Mouse (Mus musculus): ENCODE measurements around the gene Bbc3.

DNA sequence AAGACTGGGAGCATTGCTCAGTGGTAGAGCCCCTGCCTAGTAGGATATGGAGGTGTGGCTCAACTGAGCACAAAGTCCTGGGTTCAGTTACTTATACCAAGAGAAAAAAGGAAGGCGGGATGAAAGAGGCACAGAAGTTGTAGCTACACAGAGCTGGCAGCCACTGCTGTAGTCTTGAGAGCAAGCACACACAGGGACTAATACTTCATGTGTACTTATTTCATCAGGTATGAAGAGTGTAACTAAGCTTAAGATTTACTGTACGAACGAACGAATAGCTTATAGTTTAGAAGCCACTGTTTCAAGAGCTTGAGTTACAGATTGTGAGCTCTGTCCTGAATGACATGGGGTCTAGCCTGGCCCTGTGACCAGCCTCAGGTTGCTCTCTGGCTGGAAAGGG is 11.0 kb downstream of the Bbc3 start:
- no peak for TF ChIP-seq POLR2A (IDR thresholded peaks at IDR 0.05; ENCODE audit: insufficient read length, low read depth)
- TF ChIP-seq E2F4 (IDR thresholded peaks at IDR 0.05; ENCODE audit: insufficient read depth), result no peak
- no peak for TF ChIP-seq USF1 (IDR thresholded peaks at IDR 0.05; ENCODE audit: low read depth)
- no peak for TF ChIP-seq MAX (IDR thresholded peaks at IDR 0.05; ENCODE audit: low read depth)
- TF ChIP-seq MYOG (IDR thresholded peaks at IDR 0.05; ENCODE audit: control insufficient read depth in 1 of 3, insufficient read depth in 1 of 3, insufficient read length in 2 of 3, low read depth in 2 of 3), result no peak
- TF ChIP-seq MYOD1 (IDR thresholded peaks at IDR 0.05; ENCODE audit: control insufficient read depth in 1 of 3, insufficient read length in 2 of 3, low read depth in 2 of 3), result no peak
- no peak for TF ChIP-seq POLR2AphosphoS2 (IDR thresholded peaks at IDR 0.05; ENCODE audit: insufficient read length, low read depth)
- TF ChIP-seq SRF (IDR thresholded peaks at IDR 0.05; ENCODE audit: control insufficient read depth, insufficient read length, low read depth), result no peak
- TF ChIP-seq TCF12 (IDR thresholded peaks at IDR 0.05; ENCODE audit: insufficient read depth, poor library complexity, severe bottlenecking), result no peak
- no peak for TF ChIP-seq TCF3 (IDR thresholded peaks at IDR 0.05; ENCODE audit: insufficient read length, low read depth)
- no peak for TF ChIP-seq CEBPB (IDR thresholded peaks at IDR 0.05; ENCODE audit: insufficient read depth, poor library complexity, severe bottlenecking)
